Mouse (Mus musculus) liver, embryonic 12.5 days (tissue): ENCODE data around the gene Ccr2. TPM values are rescaled to one million over a fixed set of nuclear protein-coding genes. Genes with fewer than 3 reads are reported as not detected.
"Not testable (repeated sequence)": the region's sequence is repeated elsewhere in the genome, so short reads cannot be mapped to it uniquely, and the experiment has no call there.

Experiments used
- ATAC-seq: fragments of 200-750 bp; cut with Nextera tagmentation; 2 replicates; pipeline ENCODE4 v1.8.0; 2017; ENCODE audit warnings: moderate number of reproducible peaks, mild to moderate bottlenecking, moderate library complexity
- H3K27ac ChIP-seq: fragments of 300-500 bp; sonication (generic); 2 replicates; pipeline ENCODE4 v1.5.1; 2016; ENCODE audit warnings: mild to moderate bottlenecking
- H3K27me3 ChIP-seq: fragments of 300-500 bp; sonication (generic); replicated peaks from 2 replicates; pipeline ENCODE4 v1.6.1; 2016; ENCODE audit warnings: mild to moderate bottlenecking, moderate library complexity
- H3K36me3 ChIP-seq: fragments of 300-500 bp; sonication (generic); 2 replicates; pipeline ENCODE4 v1.6.1; 2016; ENCODE audit warnings: mild to moderate bottlenecking, moderate library complexity
- H3K4me1 ChIP-seq: fragments of 300-500 bp; sonication (generic); 2 replicates; pipeline ENCODE4 v1.6.1; 2016
- H3K4me2 ChIP-seq: fragments of 300-500 bp; sonication (generic); 2 replicates; pipeline ENCODE4 v1.6.1; 2016; ENCODE audit warnings: mild to moderate bottlenecking, moderate library complexity
- H3K4me3 ChIP-seq: fragments of 300-500 bp; sonication (generic); 2 replicates; pipeline ENCODE4 v1.5.1; 2016; ENCODE audit warnings: mild to moderate bottlenecking, moderate library complexity
- H3K9ac ChIP-seq: fragments of 300-500 bp; sonication (generic); 2 replicates; pipeline ENCODE4 v1.6.1; 2016; ENCODE audit warnings: mild to moderate bottlenecking, moderate library complexity
- H3K9me3 ChIP-seq: fragments of 300-500 bp; sonication (generic); replicated peaks from 2 replicates; pipeline ENCODE4 v1.6.1; 2016; ENCODE audit warnings: mild to moderate bottlenecking, moderate library complexity
- WGBS: fragments of 180-500 bp; shearing (Covaris S2); methylation state at CpG from one replicate; pipeline ENCODE4 v1.1.7; 2016; ENCODE audit not compliant: insufficient replicate concordance; 5-methylcytosine and 5-hydroxymethylcytosine counted together
- polyA plus RNA-seq: library from polyadenylated mRNA; unstranded; fragments of >200 nt; fragmentation: Nextera tagmentation; extraction: Ambion mirVana; gene quantifications from 2 replicates; pipeline ENCODE4 v1.2.1, GENCODE M21; 2016

The Ccr2 gene
- polyA plus RNA-seq = 1.9 TPM in 2 replicates

GRCm38 (mm10) chr9:124101723-124102122, at the start of gene Ccr2:
Gene Ccr2, plus strand, starts transcription at chr9:124101950.
- H3K27me3 ChIP-seq = no peaks in the 10 kb centered on the region
- no peak within 1 kb of the TSS for H3K4me2 ChIP-seq
- H3K4me3 ChIP-seq = no peak within 1 kb of the TSS
- no peak within 1 kb of the TSS for H3K9ac ChIP-seq
- H3K36me3 ChIP-seq = no peaks in the 10 kb centered on the region
- no peaks in the 10 kb centered on the region for H3K9me3 ChIP-seq
- H3K4me1 ChIP-seq = peaks cover 15% of the 10 kb centered on the region
- no peak for ATAC-seq
- H3K27ac ChIP-seq = no peak within 1 kb of the TSS
- WGBS = 73% methylated on average over 4 of the region's 4 CpGs

- H3K9me3 ChIP-seq = no peaks in the 10 kb centered on the region
- 38% methylated on average over 2 of the region's 2 CpGs for WGBS
- no peak for ATAC-seq
- no peaks in the 10 kb centered on the region for H3K36me3 ChIP-seq
- H3K9ac ChIP-seq = no peak overlapping the region
- H3K4me1 ChIP-seq = peaks cover 7% of the 10 kb centered on the region; the same call in 1 of the 2 replicates
- no peak overlapping the region for H3K27ac ChIP-seq
- no peaks in the 10 kb centered on the region; the same call in 1 of the 2 replicates for H3K27me3 ChIP-seq
- H3K4me3 ChIP-seq = no peak overlapping the region
- H3K4me2 ChIP-seq = no peak overlapping the region
Observed at GRCm38 (mm10) chr9:124053532-124053931, 48.2 kb upstream of the Ccr2 start.

GRCm38 (mm10) chr9:124056158-124056709, 45.5 kb upstream of the Ccr2 start:
- Histone ChIP-seq H3K27ac (no peak overlapping the region), H3K4me1 (peaks cover 20% of the 10 kb centered on the region), H3K9ac (no peak overlapping the region)

GRCm38 (mm10) chr9:124059660-124060352, 41.9 kb upstream of the Ccr2 start:
- peak; percentile 64 for ATAC-seq
- Histone ChIP-seq H3K27me3 (no peaks in the 10 kb centered on the region; the same call in 1 of the 2 replicates), H3K9me3 (no peaks in the 10 kb centered on the region), H3K27ac (peak overlapping the region; percentile 49; the same call in 1 of the 2 replicates), H3K4me2 (no peak overlapping the region), H3K36me3 (no peaks in the 10 kb centered on the region), H3K9ac (no peak overlapping the region), H3K4me3 (no peak overlapping the region), H3K4me1 (peaks cover 25% of the 10 kb centered on the region)
- 52% methylated on average over 2 of the region's 2 CpGs for WGBS

More at GRCm38 (mm10) chr9:124056158-124056709, 45.5 kb upstream of the Ccr2 start:
- no peak overlapping the region for H3K4me3 ChIP-seq
- no peak for ATAC-seq
- no peak overlapping the region for H3K4me2 ChIP-seq
- H3K27me3 ChIP-seq = no peaks in the 10 kb centered on the region; the same call in 1 of the 2 replicates
- 20% methylated on average over 3 of the region's 3 CpGs for WGBS
- H3K9me3 ChIP-seq = no peaks in the 10 kb centered on the region
- no peaks in the 10 kb centered on the region for H3K36me3 ChIP-seq

- not testable (repeated sequence) for H3K27me3 ChIP-seq, H3K9me3 ChIP-seq, H3K4me3 ChIP-seq, H3K36me3 ChIP-seq
- Histone ChIP-seq H3K27ac (peak overlapping the region; percentile 91), H3K4me1 (peaks cover 18% of the 10 kb centered on the region), H3K9ac (peak overlapping the region; percentile 39; the same call in 1 of the 2 replicates), H3K4me2 (peak overlapping the region; percentile 53)
- ATAC-seq = peak; percentile 57
- WGBS = 21% methylated on average over 3 of the region's 3 CpGs
Observed at GRCm38 (mm10) chr9:124061474-124062432, 40.0 kb upstream of the Ccr2 start.

GRCm38 (mm10) chr9:124066572-124067103, 35.1 kb upstream of the Ccr2 start:
- no peak overlapping the region for H3K4me3 ChIP-seq
- peaks cover 10% of the 10 kb centered on the region for H3K4me1 ChIP-seq
- H3K4me2 ChIP-seq = no peak overlapping the region
- H3K9me3 ChIP-seq = no peaks in the 10 kb centered on the region
- H3K36me3 ChIP-seq = no peaks in the 10 kb centered on the region
- H3K27me3 ChIP-seq = no peaks in the 10 kb centered on the region
- no peak overlapping the region for H3K9ac ChIP-seq
- no peak overlapping the region for H3K27ac ChIP-seq
- ATAC-seq = no peak

- ATAC-seq = no peak
- H3K4me3 ChIP-seq = no peak overlapping the region
- 26% methylated on average over 2 of the region's 2 CpGs for WGBS
- H3K9ac ChIP-seq = no peak overlapping the region
- H3K4me2 ChIP-seq = no peak overlapping the region
- no peaks in the 10 kb centered on the region for H3K27me3 ChIP-seq
- H3K36me3 ChIP-seq = no peaks in the 10 kb centered on the region
- peaks cover 4% of the 10 kb centered on the region for H3K4me1 ChIP-seq
- H3K27ac ChIP-seq = no peak overlapping the region
- H3K9me3 ChIP-seq = no peaks in the 10 kb centered on the region
Observed at GRCm38 (mm10) chr9:124068098-124069058, 33.4 kb upstream of the Ccr2 start.

GRCm38 (mm10) chr9:124071506-124071905, 30.2 kb upstream of the Ccr2 start:
- WGBS = 68% methylated on average over 1 of the region's 1 CpGs
- Histone ChIP-seq H3K4me2 (no peak overlapping the region), H3K27me3 (no peaks in the 10 kb centered on the region), H3K4me3 (no peak overlapping the region), H3K4me1 (peaks cover 4% of the 10 kb centered on the region), H3K27ac (no peak overlapping the region), H3K9ac (no peak overlapping the region), H3K9me3 (no peaks in the 10 kb centered on the region), H3K36me3 (no peaks in the 10 kb centered on the region)
- ATAC-seq = no peak

- 59% methylated on average over 4 of the region's 4 CpGs for WGBS
- Histone ChIP-seq H3K9me3 (no peaks in the 10 kb centered on the region), H3K4me3 (no peak overlapping the region), H3K27me3 (no peaks in the 10 kb centered on the region), H3K9ac (no peak overlapping the region), H3K4me1 (0 out of 2 replicates have a peak, but pooled peaks cover 2% of the 10 kb centered on the region), H3K4me2 (no peak overlapping the region), H3K36me3 (no peaks in the 10 kb centered on the region), H3K27ac (no peak overlapping the region)
- ATAC-seq = no peak
Observed at GRCm38 (mm10) chr9:124079803-124080202, 21.9 kb upstream of the Ccr2 start.

- 84% methylated on average over 13 of the region's 13 CpGs for WGBS
- not testable (repeated sequence) for H3K27ac ChIP-seq, H3K4me3 ChIP-seq, H3K9me3 ChIP-seq, H3K9ac ChIP-seq, H3K36me3 ChIP-seq, ATAC-seq, H3K4me1 ChIP-seq, H3K27me3 ChIP-seq, H3K4me2 ChIP-seq
Observed at GRCm38 (mm10) chr9:124080471-124080870, 21.3 kb upstream of the Ccr2 start.

- WGBS = 67% methylated on average over 1 of the region's 1 CpGs
- Histone ChIP-seq H3K27me3 (no peaks in the 10 kb centered on the region), H3K4me1 (no peaks in the 10 kb centered on the region), H3K4me2 (no peak overlapping the region), H3K9ac (no peak overlapping the region), H3K4me3 (no peak overlapping the region), H3K27ac (no peak overlapping the region), H3K9me3 (no peaks in the 10 kb centered on the region), H3K36me3 (no peaks in the 10 kb centered on the region)
- ATAC-seq = no peak
Observed at GRCm38 (mm10) chr9:124090441-124090840, 11.3 kb upstream of the Ccr2 start.
